Mouse (Mus musculus): ENCODE results near the gene Agbl2.

DNA sequence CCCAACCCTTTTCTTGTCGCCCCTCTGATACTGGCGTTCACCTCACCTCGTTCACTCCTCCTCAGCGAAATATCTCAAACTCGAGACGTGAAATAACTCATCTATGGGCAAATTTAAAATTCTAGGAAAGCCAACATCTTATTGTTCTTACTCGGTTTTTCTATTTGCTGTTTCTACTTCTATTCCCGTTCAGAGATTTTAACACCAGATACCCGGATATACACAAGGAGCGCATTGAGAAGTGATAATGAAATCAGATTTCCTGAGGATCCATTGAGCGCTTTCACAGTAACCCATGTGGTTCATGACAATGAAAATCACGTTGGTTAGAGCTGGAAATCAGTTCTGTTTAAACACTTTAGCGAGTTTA lies 65.1 kb downstream of the Agbl2 start:
- TF ChIP-seq GATA1 (IDR thresholded peaks at IDR 0.05; ENCODE audit: low read length) = no peak
- TF ChIP-seq TAL1 (IDR thresholded peaks at IDR 0.05; ENCODE audit: low read length) = no peak
